Mouse (Mus musculus): ENCODE data around the gene Rcn2. TPM values are rescaled to one million over a fixed set of nuclear protein-coding genes. Genes with fewer than 3 reads are reported as not detected.
"Not testable (repeated sequence)": the region's sequence is repeated elsewhere in the genome, so short reads cannot be mapped to it uniquely, and the experiment has no call there.

Gene Rcn2
- 182 and 205 TPM in 2 replicates for polyA plus RNA-seq (2016; fragmentation: Nextera tagmentation; extraction: Ambion mirVana)

DNA sequence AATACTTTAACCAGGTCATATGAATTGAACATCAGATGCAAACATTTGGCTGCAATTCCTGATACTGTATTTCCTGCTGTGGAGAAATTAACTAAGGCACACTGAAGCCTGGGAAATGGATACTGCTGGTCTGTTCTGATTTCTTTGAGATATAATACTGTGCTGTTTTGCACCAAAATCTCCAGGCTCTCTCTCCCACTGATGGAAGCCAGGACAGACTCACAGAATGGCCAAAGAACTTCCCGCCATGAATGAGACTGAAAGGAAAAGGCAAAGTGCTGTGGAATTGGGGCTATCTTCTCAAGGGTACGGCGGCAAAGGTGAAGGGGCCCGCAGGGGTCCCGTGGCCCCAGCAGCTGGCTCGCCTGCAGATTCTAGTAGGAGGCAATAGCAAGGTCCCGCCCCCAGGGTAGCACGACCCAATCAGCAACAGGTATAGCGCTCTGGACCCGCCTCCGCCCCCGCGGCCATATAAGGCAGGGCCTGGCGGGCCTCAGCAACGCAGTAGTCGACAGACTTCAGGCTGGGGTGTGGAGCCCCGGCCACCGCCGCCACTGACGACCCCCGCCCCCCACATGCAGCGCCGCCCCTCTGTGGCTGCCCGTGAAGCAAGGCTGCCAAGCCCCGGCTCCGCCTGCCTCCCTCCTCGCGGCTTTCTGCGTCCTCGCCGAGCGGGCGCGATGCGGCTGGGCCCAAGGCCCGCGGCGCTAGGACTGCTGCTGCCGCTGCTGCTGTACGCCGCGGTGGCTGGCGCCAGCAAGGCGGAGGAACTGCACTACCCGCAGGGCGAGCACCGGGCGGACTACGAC, at the start of gene Rcn2:
Rcn2 (plus strand) TSS at position 474 of the 809 bp plus-strand sequence.
- no peaks in the 10 kb centered on the region for H3K9me3 ChIP-seq
- peak within 1 kb of the TSS; percentile 83 for H3K4me3 ChIP-seq
- H3K36me3 ChIP-seq, result peaks cover 26% of the 10 kb centered on the region
- H3K4me1 ChIP-seq, result peaks cover 13% of the 10 kb centered on the region
- peak; percentile 98 for DNase-seq (ENCODE audit: low spot score)
- peak within 1 kb of the TSS; percentile 97 for H3K27ac ChIP-seq
- under 1% methylated on average over 49 of the region's 49 CpGs for WGBS
- H3K27me3 ChIP-seq (ENCODE audit: insufficient read depth, poor library complexity, severe bottlenecking), result no peaks in the 10 kb centered on the region

DNA sequence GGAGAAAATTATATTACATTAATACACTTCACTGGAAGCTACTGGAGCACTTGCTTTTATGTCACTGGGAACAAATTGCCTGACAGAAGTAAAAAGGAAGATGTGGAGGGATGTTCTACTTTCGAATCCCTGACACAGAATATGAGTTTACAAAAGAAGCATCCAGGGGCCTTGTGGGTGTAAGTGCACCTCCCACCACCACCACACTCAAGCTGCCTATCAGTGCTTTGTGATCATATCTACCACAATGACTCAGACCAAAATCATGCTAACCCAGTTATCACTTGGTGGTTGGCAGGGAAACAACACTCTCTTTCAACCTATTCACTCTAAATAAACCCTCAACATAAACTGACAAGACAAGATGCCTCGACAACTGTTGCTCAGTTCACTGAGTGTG, 37.0 kb upstream of the Rcn2 start:
- 88% methylated on average over 2 of the region's 2 CpGs for WGBS
- not testable (repeated sequence) for DNase-seq (ENCODE audit: low spot score)

DNA sequence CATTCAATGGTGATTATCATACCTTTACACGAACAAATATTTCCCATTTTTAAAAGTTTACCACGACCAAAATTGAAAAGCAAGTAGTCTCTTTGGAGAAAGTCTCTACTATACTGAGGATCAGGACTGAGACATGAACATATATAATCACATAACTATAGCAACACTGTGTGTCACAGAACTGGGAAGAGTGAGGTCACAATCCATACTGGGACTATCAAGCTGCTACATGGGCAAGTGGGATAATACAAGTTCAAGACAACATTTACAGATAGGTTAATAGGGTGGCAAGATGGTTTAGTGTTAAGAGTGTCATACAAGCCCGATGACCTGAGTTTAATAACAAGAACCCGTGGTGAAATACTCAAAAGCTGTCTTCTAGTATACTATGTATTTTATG, 31.2 kb upstream of the Rcn2 start, which contains the start of gene 4930563M21Rik:
4930563M21Rik (minus strand) TSS at position 101 of the 400 bp plus-strand sequence.
- Histone ChIP-seq H3K27ac (no peak within 1 kb of the TSS), H3K9me3 (no peaks in the 10 kb centered on the region), H3K36me3 (no peaks in the 10 kb centered on the region), H3K4me1 (no peaks in the 10 kb centered on the region), H3K4me3 (no peak within 1 kb of the TSS), H3K27me3 (ENCODE audit: insufficient read depth, poor library complexity, severe bottlenecking) (no peaks in the 10 kb centered on the region)
- DNase-seq (ENCODE audit: low spot score), result no peak
- 72% methylated on average over 4 of the region's 4 CpGs for WGBS

More for the DNA sequence above, 37.0 kb upstream of the Rcn2 start:
- not testable (repeated sequence) for H3K4me1 ChIP-seq; H3K27me3 ChIP-seq (ENCODE audit: insufficient read depth, poor library complexity, severe bottlenecking); H3K9me3 ChIP-seq; H3K27ac ChIP-seq; H3K36me3 ChIP-seq; H3K4me3 ChIP-seq

DNA sequence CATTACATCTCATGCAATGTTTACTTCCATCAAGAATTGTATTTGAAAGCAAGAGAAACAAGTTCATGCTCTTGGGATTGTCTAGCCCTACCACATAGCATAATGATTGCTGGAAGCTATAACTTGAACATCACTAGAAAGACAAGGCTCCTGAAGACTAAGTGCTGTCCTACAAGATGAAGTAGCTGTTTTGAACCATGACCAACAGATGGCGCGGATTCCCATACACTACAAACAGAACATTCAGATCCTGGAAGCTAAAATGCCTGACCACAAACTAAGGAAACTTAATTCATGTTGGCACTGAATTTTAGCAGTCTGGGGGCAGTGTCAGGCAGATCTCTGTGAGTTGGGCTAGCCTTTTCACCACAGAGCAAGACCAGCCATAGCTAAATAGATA, 16.9 kb upstream of the Rcn2 start:
- H3K9me3 ChIP-seq, result no peaks in the 10 kb centered on the region
- DNase-seq (ENCODE audit: low spot score), result no peak
- WGBS, result 53% methylated on average over 2 of the region's 2 CpGs

DNA sequence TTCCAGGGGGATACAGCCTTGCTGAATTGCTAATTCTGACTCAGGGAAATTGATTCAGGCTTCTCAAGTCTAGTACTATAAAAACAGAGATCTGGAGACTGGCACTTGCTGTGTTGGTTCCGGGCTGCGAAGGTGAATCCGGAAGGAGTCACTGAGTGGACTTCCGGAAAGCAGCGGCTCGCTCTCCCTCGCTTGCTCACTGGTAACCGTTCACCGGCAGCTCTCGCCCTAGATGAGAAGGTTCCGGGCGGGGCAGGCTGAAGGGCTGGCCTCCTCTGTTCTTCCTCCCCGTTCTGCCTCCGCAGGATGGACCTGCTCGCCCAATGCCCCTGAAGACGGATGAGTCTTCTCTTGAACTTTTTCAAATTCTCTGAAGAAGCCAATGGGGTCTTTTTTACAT, 14.4 kb upstream of the Rcn2 start:
- Histone ChIP-seq H3K4me3 (no peak overlapping the region), H3K27ac (no peak overlapping the region), H3K9me3 (no peaks in the 10 kb centered on the region), H3K4me1 (no peaks in the 10 kb centered on the region), H3K27me3 (ENCODE audit: insufficient read depth, poor library complexity, severe bottlenecking) (no peaks in the 10 kb centered on the region), H3K36me3 (no peaks in the 10 kb centered on the region)
- 78% methylated on average over 16 of the region's 16 CpGs for WGBS
- no peak for DNase-seq (ENCODE audit: low spot score)

More for the DNA sequence above, 16.9 kb upstream of the Rcn2 start:
- Histone ChIP-seq H3K4me1 (no peaks in the 10 kb centered on the region), H3K36me3 (no peaks in the 10 kb centered on the region), H3K27ac (no peak overlapping the region), H3K27me3 (ENCODE audit: insufficient read depth, poor library complexity, severe bottlenecking) (no peaks in the 10 kb centered on the region), H3K4me3 (no peak overlapping the region)

DNA sequence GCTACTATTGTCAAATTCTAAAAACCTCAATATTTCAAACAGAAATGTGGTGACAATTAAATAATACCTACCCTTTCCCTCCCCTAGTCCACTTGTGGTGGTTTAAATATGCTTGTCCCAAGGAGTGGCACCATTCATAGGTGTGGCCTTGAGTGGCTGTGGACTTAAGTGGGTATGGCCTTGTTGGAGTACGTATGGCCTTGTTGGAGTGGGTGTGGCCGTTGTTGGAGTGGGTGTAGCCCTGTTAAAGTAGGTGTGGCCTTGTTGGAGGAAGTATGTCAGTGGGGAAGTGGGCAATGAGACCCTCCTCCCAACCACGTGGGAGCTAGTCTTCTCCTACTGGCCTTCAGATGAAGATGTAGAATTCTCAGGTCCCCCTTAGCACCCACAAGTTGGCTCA, 9.4 kb upstream of the Rcn2 start:
- 65% methylated on average over 3 of the region's 3 CpGs for WGBS
- no peaks in the 10 kb centered on the region for H3K9me3 ChIP-seq
- no peaks in the 10 kb centered on the region for H3K27me3 ChIP-seq (ENCODE audit: insufficient read depth, poor library complexity, severe bottlenecking)
- no peak overlapping the region for H3K27ac ChIP-seq
- no peak for DNase-seq (ENCODE audit: low spot score)
- no peak overlapping the region for H3K4me3 ChIP-seq
- H3K4me1 ChIP-seq, result no peaks in the 10 kb centered on the region
- no peaks in the 10 kb centered on the region for H3K36me3 ChIP-seq

DNA sequence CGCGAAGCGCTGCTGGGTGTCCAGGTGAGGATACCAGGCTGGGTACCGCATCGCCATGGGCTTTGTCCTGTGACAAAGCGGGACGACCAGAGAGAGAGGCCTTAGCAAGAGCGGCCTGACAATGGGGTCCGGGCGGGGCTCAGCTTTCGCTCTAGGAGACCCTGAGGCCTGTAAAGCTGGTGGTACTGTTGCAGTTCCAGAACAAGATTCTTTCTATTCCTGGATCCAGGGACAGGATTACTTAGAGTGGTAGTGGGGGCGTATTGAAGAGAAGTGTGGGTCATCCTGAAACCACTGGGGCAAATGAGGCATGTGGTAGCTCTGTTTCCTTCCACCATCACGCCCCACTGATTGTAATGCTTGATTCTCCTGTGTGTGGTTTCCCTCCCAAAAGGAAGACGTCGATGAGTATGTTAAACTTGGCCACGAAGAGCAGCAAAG, 556 bp downstream of the Rcn2 start:
- H3K36me3 ChIP-seq, result peaks cover 31% of the 10 kb centered on the region
- H3K27ac ChIP-seq, result peak overlapping the region; percentile 97
- WGBS, result 1% methylated on average over 16 of the region's 16 CpGs
- DNase-seq (ENCODE audit: low spot score), result no peak
- H3K4me3 ChIP-seq, result peak overlapping the region; percentile 83
- H3K27me3 ChIP-seq (ENCODE audit: insufficient read depth, poor library complexity, severe bottlenecking), result no peaks in the 10 kb centered on the region
- no peaks in the 10 kb centered on the region for H3K9me3 ChIP-seq
- peaks cover 13% of the 10 kb centered on the region for H3K4me1 ChIP-seq

DNA sequence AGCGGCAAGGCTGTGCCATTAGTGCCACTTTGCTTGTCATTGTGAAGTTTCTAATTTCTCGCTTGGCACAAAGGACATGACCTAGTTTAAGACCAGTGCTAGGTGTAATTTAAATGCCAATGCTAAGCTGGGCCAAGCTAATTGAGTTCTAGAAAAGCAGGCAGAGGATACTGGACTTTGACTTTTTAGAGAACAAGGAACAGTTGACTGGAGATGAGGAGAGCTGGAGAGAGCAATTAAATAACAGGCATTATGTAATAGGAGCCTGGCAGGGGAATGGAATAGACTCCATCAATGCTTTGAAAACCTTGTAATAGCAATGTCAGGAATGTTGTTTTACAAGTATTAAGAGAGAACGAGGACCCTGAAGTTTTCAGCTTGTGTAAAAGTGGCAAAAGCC, 12.2 kb downstream of the Rcn2 start:
- H3K36me3 ChIP-seq, result peaks cover 61% of the 10 kb centered on the region
- no peaks in the 10 kb centered on the region for H3K4me1 ChIP-seq
- no peak for DNase-seq (ENCODE audit: low spot score)
- H3K27ac ChIP-seq, result no peak overlapping the region
- no peaks in the 10 kb centered on the region for H3K9me3 ChIP-seq
- WGBS, result 89% methylated on average over 3 of the region's 3 CpGs
- no peaks in the 10 kb centered on the region for H3K27me3 ChIP-seq (ENCODE audit: insufficient read depth, poor library complexity, severe bottlenecking)
- no peak overlapping the region for H3K4me3 ChIP-seq

DNA sequence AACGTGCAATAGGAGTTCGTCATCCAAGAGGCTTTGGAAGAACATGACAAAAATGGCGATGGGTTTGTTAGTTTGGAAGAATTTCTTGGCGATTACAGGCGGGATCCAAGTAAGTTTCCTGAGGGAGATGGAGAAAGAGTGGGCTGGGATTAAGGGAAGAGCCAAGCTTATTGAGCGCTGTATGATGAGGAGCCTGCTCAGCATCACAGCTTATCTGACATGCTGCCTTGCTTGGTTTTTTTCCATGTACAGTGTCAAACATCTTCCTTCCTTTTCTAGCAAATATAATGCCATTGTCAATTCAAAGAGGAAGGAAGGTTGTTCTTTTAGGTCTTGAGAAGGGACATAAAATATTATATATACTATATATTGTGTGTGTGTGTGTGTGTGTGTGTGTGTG, 14.5 kb downstream of the Rcn2 start:
- Histone ChIP-seq H3K9me3 (no peaks in the 10 kb centered on the region), H3K27ac (no peak overlapping the region), H3K4me1 (no peaks in the 10 kb centered on the region), H3K4me3 (no peak overlapping the region), H3K27me3 (ENCODE audit: insufficient read depth, poor library complexity, severe bottlenecking) (no peaks in the 10 kb centered on the region), H3K36me3 (peaks cover 77% of the 10 kb centered on the region)
- 84% methylated on average over 6 of the region's 6 CpGs for WGBS
- no peak for DNase-seq (ENCODE audit: low spot score)

DNA sequence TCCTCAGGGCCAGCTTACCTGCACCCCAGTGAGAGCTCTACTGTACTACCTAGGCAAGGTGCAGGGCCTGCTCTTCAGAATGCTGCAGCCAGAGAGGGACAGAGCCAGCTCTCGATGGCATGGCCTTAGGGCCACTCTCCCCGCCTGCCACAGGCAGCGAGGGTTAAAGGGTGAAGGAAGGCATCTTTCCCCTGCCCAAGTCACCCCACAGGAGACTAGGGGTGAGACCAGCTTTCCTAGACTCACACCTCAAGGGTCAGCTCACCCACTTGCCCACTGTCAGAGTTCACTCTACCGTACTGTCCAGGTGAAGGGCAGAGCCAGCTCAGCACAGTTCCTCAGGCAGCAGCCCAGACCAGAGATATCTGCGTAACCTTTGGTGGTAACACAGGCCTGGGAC, 20.7 kb downstream of the Rcn2 start:
- H3K4me1 ChIP-seq, result peaks cover 3% of the 10 kb centered on the region; the same call in 1 of the 2 replicates
- peaks cover 81% of the 10 kb centered on the region for H3K36me3 ChIP-seq
- no peak overlapping the region for H3K4me3 ChIP-seq
- no peaks in the 10 kb centered on the region for H3K27me3 ChIP-seq (ENCODE audit: insufficient read depth, poor library complexity, severe bottlenecking)
- WGBS, result 95% methylated on average over 5 of the region's 5 CpGs
- no peaks in the 10 kb centered on the region for H3K9me3 ChIP-seq
- H3K27ac ChIP-seq, result no peak overlapping the region
- DNase-seq (ENCODE audit: low spot score), result no peak

DNA sequence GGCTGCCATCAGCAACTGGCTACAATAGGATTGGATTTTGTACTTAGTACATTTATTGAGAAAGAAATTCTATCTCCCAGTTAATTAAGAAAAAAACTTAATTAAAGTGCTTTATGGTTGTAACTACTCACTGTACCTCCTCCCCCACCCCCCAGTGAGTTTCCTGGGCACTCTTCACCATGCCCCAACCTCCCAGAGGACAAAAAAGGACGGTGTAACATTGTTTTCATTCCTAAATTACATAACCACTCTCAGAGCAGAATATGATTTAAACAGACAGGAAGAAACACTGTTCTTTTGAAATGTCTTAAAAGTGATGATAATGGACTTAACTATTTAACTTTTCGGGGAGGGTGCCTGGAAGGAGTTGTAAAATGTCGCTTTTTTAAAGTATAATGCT, 23.4 kb downstream of the Rcn2 start:
- Histone ChIP-seq H3K27me3 (ENCODE audit: insufficient read depth, poor library complexity, severe bottlenecking) (no peaks in the 10 kb centered on the region), H3K4me3 (no peak overlapping the region), H3K4me1 (peaks cover 3% of the 10 kb centered on the region; the same call in 1 of the 2 replicates), H3K9me3 (no peaks in the 10 kb centered on the region), H3K27ac (no peak overlapping the region), H3K36me3 (peaks cover 70% of the 10 kb centered on the region)
- 59% methylated on average over 3 of the region's 3 CpGs for WGBS
- DNase-seq (ENCODE audit: low spot score), result no peak

DNA sequence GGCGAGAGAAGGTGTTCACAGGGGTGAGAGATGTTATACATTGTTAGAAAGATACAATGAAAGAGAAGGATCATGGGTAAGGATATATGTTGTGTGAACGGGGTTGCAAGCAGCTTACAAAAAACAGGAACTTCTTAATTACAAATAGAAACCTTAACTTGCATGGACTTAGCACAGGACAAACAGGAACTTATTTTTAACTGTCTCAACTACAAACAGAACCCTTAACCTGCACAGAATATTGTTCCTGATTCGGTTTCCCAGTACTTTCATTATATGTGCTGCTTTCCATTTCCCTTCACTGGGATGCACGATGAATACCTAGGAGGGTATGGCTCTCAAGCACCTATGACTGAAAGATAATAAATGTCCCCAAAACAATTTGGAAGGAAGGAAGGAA, 26.3 kb downstream of the Rcn2 start:
- no peak overlapping the region for H3K27ac ChIP-seq
- H3K36me3 ChIP-seq, result peaks cover 43% of the 10 kb centered on the region
- no peak overlapping the region for H3K4me3 ChIP-seq
- H3K9me3 ChIP-seq, result no peaks in the 10 kb centered on the region
- no peaks in the 10 kb centered on the region for H3K27me3 ChIP-seq (ENCODE audit: insufficient read depth, poor library complexity, severe bottlenecking)
- peaks cover 3% of the 10 kb centered on the region; the same call in 1 of the 2 replicates for H3K4me1 ChIP-seq
- DNase-seq (ENCODE audit: low spot score), result no peak
- 86% methylated on average over 4 of the region's 4 CpGs for WGBS

DNA sequence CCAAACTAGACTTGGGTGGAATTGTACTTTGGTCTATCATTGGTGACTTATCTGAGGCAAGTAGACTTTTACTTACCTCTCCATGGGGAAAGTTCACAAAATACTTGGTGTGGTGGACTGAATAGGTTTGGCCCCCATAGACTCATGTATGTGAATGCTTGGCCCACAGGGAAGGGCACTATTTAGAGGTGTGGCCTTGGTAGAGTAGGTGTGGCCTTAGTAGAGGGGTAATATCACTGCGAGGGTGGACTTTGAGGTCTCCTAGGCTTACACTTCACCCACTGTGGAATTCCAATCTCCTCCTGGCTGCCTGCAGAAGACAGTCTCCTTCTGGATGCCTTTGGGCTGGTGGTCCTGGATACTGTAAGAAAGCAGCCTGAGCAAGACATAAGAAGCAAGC, 27.0 kb downstream of the Rcn2 start:
- Histone ChIP-seq H3K4me3 (no peak overlapping the region), H3K27ac (no peak overlapping the region), H3K4me1 (peaks cover 3% of the 10 kb centered on the region; the same call in 1 of the 2 replicates), H3K36me3 (peaks cover 38% of the 10 kb centered on the region), H3K27me3 (ENCODE audit: insufficient read depth, poor library complexity, severe bottlenecking) (no peaks in the 10 kb centered on the region), H3K9me3 (no peaks in the 10 kb centered on the region)
- 81% methylated on average over 1 of the region's 1 CpGs for WGBS
- no peak for DNase-seq (ENCODE audit: low spot score)

Data from heart, embryonic 10.5 days (tissue).